Mouse (Mus musculus) adrenal gland (tissue): ENCODE measurements at regions not wholly inside any gene's neighbourhood (a gene's known extent, or its start where the extent isn't known, plus 50 kb on each side); places are given as distances from the start of the nearest gene placed in this dataset.

Source experiments
- microRNA-seq, 2 experiments: library from miRNA; unstranded; fragments of <30 nt; microRNA quantifications; one replicate each; pipeline ENCODE4; 2019

Small RNA genes lying in the stretch of these regions (microRNA-seq; reads per million reads assigned to microRNA genes)
- gene Gm22406 (0 reads per million in 2 experiments), gene Mir6390 (0 reads per million in 2 experiments)
